Mouse (Mus musculus) ES-E14 (cell line): ENCODE measurements at regions not wholly inside any gene's neighbourhood (a gene's known extent, or its start where the extent isn't known, plus 50 kb on each side); places are given as distances from the start of the nearest gene placed in this dataset.

Source experiments
- DNase-seq: peaks from one replicate; pipeline ENCODE4 v3.0.0-alpha.2; 2013; ENCODE audit warnings: low read depth, low spot score
- H3K27ac ChIP-seq: 2 replicates; pipeline ENCODE4 v1.5.1; 2012; ENCODE audit warnings: low read depth, mild to moderate bottlenecking, low read length, moderate library complexity, mixed read lengths; ENCODE audit not compliant: poor library complexity, insufficient read depth, severe bottlenecking
- H3K36me3 ChIP-seq: 2 replicates; pipeline ENCODE4 v1.6.1; 2012; ENCODE audit warnings: mild to moderate bottlenecking, low read length, moderate library complexity, mixed read lengths; ENCODE audit not compliant: control insufficient read depth, poor library complexity, insufficient read depth, severe bottlenecking
- H3K4me1 ChIP-seq, 2 experiments: fragments of 150-350 bp in 1 of 2; sonication (generic) in 1 of 2; 2 replicates each; pipeline ENCODE4 v1.6.1; 2012; ENCODE audit warnings: low read length in 2 of 2, mild to moderate bottlenecking in 1 of 2, mixed read lengths in 1 of 2; ENCODE audit not compliant: control insufficient read depth in 2 of 2, insufficient read depth in 2 of 2, poor library complexity in 1 of 2
- H3K4me3 ChIP-seq, 2 experiments: fragments of 150-350 bp in 1 of 2; sonication (generic) in 1 of 2; 2 replicates each; pipeline ENCODE4 v1.5.1; 2012; ENCODE audit warnings: low read length in 2 of 2, low read depth in 1 of 2, mild to moderate bottlenecking in 1 of 2, mixed read lengths in 1 of 2; ENCODE audit not compliant: insufficient read depth in 1 of 2, poor library complexity in 1 of 2, severe bottlenecking in 1 of 2
- H3K9ac ChIP-seq: 2 replicates; pipeline ENCODE4 v1.6.1; 2012; ENCODE audit warnings: low read depth, mild to moderate bottlenecking, low read length, mixed read lengths; ENCODE audit not compliant: poor library complexity, insufficient read depth, severe bottlenecking
- H3K9me3 ChIP-seq: fragments of 150-350 bp; sonication (generic); 2 replicates; pipeline ENCODE4 v1.6.1; 2012; ENCODE audit warnings: low read depth, mild to moderate bottlenecking, low read length; ENCODE audit not compliant: control insufficient read depth, insufficient read depth
- CHD2 ChIP-seq: IDR thresholded peaks from 2 replicates; pipeline ENCODE4 v1.6.1; 2014; ENCODE audit warnings: mild to moderate bottlenecking, low read depth, low read length, inconsistent platforms
- HCFC1 ChIP-seq: IDR thresholded peaks from 2 replicates; pipeline ENCODE4 v1.6.1; 2012; ENCODE audit warnings: low read length, inconsistent platforms, borderline replicate concordance; ENCODE audit not compliant: insufficient read depth
- MAFK ChIP-seq: IDR thresholded peaks from 2 replicates; pipeline ENCODE4 v1.6.1; 2014; ENCODE audit warnings: mild to moderate bottlenecking, low read depth, low read length, inconsistent platforms; ENCODE audit not compliant: insufficient read depth
- ZC3H11A ChIP-seq: IDR thresholded peaks from 2 replicates; pipeline ENCODE4 v1.6.1; 2012; ENCODE audit warnings: low read depth, mild to moderate bottlenecking, inconsistent platforms, low read length, borderline replicate concordance
- ZNF384 ChIP-seq: IDR thresholded peaks from 2 replicates; pipeline ENCODE4 v1.6.1; 2012; ENCODE audit warnings: low read depth, low read length, inconsistent platforms
- in situ Hi-C, 2 experiments: fragments of 600-800 bp; cut with MboI; formaldehyde crosslinking; loops; one replicate each; pipeline ENCODE4 v1.15.1; 2025; ENCODE audit warnings: low sequenced_read_pairs in 2 of 2, inconsistent platforms in 1 of 2; ENCODE audit not compliant: unreplicated experiment in 2 of 2

DNA sequence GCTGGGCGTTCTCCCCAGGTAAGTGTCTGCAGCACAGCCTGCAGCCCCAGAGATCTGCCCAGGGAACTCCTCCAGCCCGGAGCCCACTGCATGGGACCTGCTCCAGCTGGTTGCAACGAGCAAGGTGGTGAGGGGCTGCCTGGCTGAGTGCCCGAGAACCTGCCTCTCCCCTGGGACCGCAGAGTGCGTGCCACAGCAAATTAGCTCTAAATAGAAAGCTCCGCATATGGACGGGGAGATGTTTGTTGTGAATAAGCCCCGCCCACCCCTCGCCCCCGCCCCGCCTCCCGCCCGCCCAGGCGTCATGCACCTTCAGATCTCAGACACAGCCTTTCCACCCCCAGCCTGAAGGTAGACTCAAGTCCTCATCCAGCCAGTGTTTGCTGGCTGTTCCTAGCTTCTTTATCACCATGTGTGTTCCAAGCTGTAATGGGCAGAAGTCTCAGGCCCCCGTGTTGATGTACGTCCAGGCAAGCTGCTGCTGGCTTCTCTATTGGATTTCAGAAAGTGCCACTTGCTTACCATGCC lies 294.0 kb downstream of the Ajap1 start:
- Histone ChIP-seq H3K4me1 (peaks cover 5 to 23% of the 10 kb centered on the region in 2 experiments; a peak in 3 of 4 replicates), H3K9ac (no peak overlapping the region), H3K9me3 (no peaks in the 10 kb centered on the region), H3K36me3 (no peaks in the 10 kb centered on the region), H3K27ac (no peak overlapping the region), H3K4me3 (peak overlapping the region; percentile 50 to 56; a peak in 3 of 4 replicates)
- no peak for DNase-seq
- in situ Hi-C loops, result no loop called here
- no peak for TF ChIP-seq CHD2
- no peak for TF ChIP-seq ZNF384
- no peak for TF ChIP-seq ZC3H11A
- TF ChIP-seq MAFK, result no peak
- no peak for TF ChIP-seq HCFC1

DNA sequence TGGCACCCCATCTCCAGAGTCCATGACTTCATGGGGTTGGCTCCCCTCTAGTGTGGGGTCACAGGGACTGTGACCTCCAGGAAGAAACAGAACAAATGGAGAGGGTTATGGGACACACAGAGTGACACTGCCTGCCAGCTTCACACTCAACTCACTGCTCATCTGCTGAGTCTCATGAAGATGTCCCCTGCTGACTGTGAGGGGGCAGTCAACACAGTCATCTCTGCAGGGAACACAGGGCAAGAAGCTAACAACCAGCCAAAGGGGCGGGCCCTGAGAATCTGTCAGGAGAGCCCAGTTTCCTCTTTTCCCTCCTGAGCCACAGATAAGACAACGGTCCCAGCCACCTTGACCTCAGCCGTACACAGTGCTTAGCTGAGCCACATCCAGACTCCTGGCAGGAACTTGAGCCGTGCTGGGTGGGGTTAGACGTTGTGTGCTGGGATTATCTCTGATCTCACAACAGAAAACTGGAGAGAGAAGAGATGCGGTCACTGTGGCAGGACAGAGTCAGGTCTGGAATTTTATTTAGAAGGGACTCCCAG lies 294.6 kb downstream of the Ajap1 start:
- H3K9me3 ChIP-seq, result no peaks in the 10 kb centered on the region
- in situ Hi-C loops, result no loop called here
- H3K27ac ChIP-seq, result no peak overlapping the region
- H3K4me1 ChIP-seq, result peaks cover 5 to 23% of the 10 kb centered on the region in 2 experiments; a peak in 3 of 4 replicates
- H3K36me3 ChIP-seq, result no peaks in the 10 kb centered on the region
- no peak for DNase-seq
- H3K4me3 ChIP-seq, result peak overlapping the region; percentile 50 to 56; a peak in 3 of 4 replicates
- TF ChIP-seq MAFK, result no peak
- TF ChIP-seq CHD2, result no peak
- TF ChIP-seq HCFC1, result no peak
- TF ChIP-seq ZNF384, result no peak
- no peak overlapping the region for H3K9ac ChIP-seq

DNA sequence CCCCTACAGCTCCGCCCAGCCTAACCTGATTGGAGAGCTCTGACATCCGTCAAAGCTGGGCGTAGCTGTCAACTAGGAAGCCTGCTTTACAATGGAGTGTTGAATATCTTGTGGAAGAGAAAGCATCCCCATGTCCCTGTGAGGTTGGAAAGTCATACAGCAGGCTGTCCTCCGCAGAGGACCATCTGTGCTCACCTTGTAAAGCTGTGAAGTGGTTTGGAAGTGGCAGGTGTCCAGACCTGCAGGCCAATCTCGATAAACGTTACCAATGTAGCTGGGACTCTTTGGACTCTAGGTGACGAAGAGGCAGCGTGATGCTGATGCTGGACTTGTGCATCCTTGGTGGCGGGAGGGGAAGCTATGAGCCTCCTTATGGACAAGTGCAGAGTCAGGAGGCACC lies 305.1 kb downstream of the Ajap1 start:
- Histone ChIP-seq H3K4me1 (peaks cover 3 to 9% of the 10 kb centered on the region in 2 experiments; a peak in 2 of 4 replicates), H3K9ac (no peak overlapping the region), H3K27ac (no peak overlapping the region), H3K4me3 (no peak overlapping the region), H3K36me3 (no peaks in the 10 kb centered on the region), H3K9me3 (no peaks in the 10 kb centered on the region)
- DNase-seq, result no peak
- TF ChIP-seq HCFC1 (no peak), ZC3H11A (no peak), ZNF384 (no peak), MAFK (no peak), CHD2 (no peak)
- in situ Hi-C loops, result loop anchor here in 1 of 2 experiments (10.0 kb wide), 1 partner anchor 297 kb away; no protein-coding TSS in a partner anchor

DNA sequence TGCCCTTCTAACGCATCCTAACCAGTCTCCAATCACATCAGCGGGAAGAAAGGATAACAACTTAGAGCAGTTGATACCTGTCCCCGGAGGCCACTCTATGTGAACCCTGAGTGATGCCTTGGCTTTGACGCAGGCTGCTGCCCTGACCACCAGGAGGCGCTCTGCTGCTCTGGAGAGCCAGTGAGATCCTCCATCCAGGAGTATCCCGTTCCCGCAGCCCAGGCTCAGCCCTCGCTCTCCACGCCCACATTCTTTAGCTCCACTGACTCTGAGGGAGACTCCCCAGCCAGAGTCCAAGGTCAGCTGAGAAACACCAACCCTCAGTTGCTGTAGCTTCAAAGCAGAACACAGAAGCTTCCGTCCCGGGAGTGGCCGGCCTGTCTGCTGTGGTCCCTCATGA lies 307.0 kb downstream of the Ajap1 start:
- Histone ChIP-seq H3K27ac (no peak overlapping the region), H3K4me3 (no peak overlapping the region), H3K4me1 (peaks cover 3 to 9% of the 10 kb centered on the region in 2 experiments; a peak in 2 of 4 replicates), H3K9ac (no peak overlapping the region), H3K9me3 (no peaks in the 10 kb centered on the region), H3K36me3 (no peaks in the 10 kb centered on the region)
- TF ChIP-seq ZC3H11A (peak; percentile 77; the same call in 1 of the 2 replicates), CHD2 (no peak), MAFK (no peak), ZNF384 (no peak)
- DNase-seq, result peak; percentile 89
- in situ Hi-C loops, result loop anchor here in 1 of 2 experiments (10.0 kb wide), 1 partner anchor 299 kb away; no protein-coding TSS in a partner anchor
